Mouse (Mus musculus) NIH3T3 (cell line): ENCODE measurements around the gene Cd300lb.

Experiments used
- DNase-seq: peaks from one replicate; pipeline ENCODE4 v3.0.0-alpha.2; 2012; ENCODE audit warnings: low read depth

Cd300lb gene

GRCm38 (mm10) chr11:114883251-114883789 is 50.9 kb downstream of the Cd300lb start:
- DNase-seq = no peak

GRCm38 (mm10) chr11:114880589-114880988 is 53.6 kb downstream of the Cd300lb start:
- peak; percentile 63 for DNase-seq

- DNase-seq = no peak
Observed at GRCm38 (mm10) chr11:114880185-114880584, 54.0 kb downstream of the Cd300lb start.

- peak; percentile 28 for DNase-seq
Observed at GRCm38 (mm10) chr11:114879666-114880065, 54.5 kb downstream of the Cd300lb start.

- peak; percentile 67 for DNase-seq
Observed at GRCm38 (mm10) chr11:114877145-114877544, 57.0 kb downstream of the Cd300lb start.

- DNase-seq = no peak
Observed at GRCm38 (mm10) chr11:114876621-114877020, 57.6 kb downstream of the Cd300lb start.

- DNase-seq = no peak
Observed at GRCm38 (mm10) chr11:114876176-114876575, 58.0 kb downstream of the Cd300lb start.

- DNase-seq = no peak
Observed at GRCm38 (mm10) chr11:114875301-114875801, 58.8 kb downstream of the Cd300lb start.

- no peak for DNase-seq
Observed at GRCm38 (mm10) chr11:114874226-114875145, 59.7 kb downstream of the Cd300lb start.

- no peak for DNase-seq
Observed at GRCm38 (mm10) chr11:114873022-114873817, 61.0 kb downstream of the Cd300lb start.
